Mouse (Mus musculus): ENCODE measurements around the gene Plce1. TPM values are rescaled to one million over a fixed set of nuclear protein-coding genes. Genes with fewer than 3 reads are reported as not detected.
"Not testable (repeated sequence)": the region's sequence is repeated elsewhere in the genome, so short reads cannot be mapped to it uniquely, and the experiment has no call there.

Plce1 gene
- polyA plus RNA-seq, 1 experiment from 2014 or later, result 0.98 TPM

- DNase-seq (ENCODE audit: low spot score), result no peak
Observed at GRCm38 (mm10) chr19:38488103-38488912, 7.4 kb downstream of the Plce1 start.

- DNase-seq (ENCODE audit: low spot score), result no peak
Observed at GRCm38 (mm10) chr19:38498233-38498632, 17.3 kb downstream of the Plce1 start.

GRCm38 (mm10) chr19:38504597-38504996 is 23.7 kb downstream of the Plce1 start:
- DNase-seq (ENCODE audit: low spot score), result no peak

- no peak for DNase-seq (ENCODE audit: low spot score)
Observed at GRCm38 (mm10) chr19:38506131-38506530, 25.2 kb downstream of the Plce1 start.

GRCm38 (mm10) chr19:38507251-38507965 is 26.5 kb downstream of the Plce1 start:
- no peak for DNase-seq (ENCODE audit: low spot score)

GRCm38 (mm10) chr19:38507966-38508625 is 27.2 kb downstream of the Plce1 start:
- no peak for DNase-seq (ENCODE audit: low spot score)

- no peak for DNase-seq (ENCODE audit: low spot score)
Observed at GRCm38 (mm10) chr19:38514417-38515184, 33.7 kb downstream of the Plce1 start.

GRCm38 (mm10) chr19:38526855-38527254 is 45.9 kb downstream of the Plce1 start:
- no peak for DNase-seq (ENCODE audit: low spot score)

GRCm38 (mm10) chr19:38527475-38527874 is 46.6 kb downstream of the Plce1 start:
- DNase-seq (ENCODE audit: low spot score), result no peak

GRCm38 (mm10) chr19:38533230-38533629 is 52.3 kb downstream of the Plce1 start:
- no peak for DNase-seq (ENCODE audit: low spot score)

- DNase-seq (ENCODE audit: low spot score), result no peak
Observed at GRCm38 (mm10) chr19:38539338-38539737, 58.4 kb downstream of the Plce1 start.

GRCm38 (mm10) chr19:38540549-38540948 is 59.6 kb downstream of the Plce1 start:
- no peak for DNase-seq (ENCODE audit: low spot score)

GRCm38 (mm10) chr19:38549487-38550058 is 68.7 kb downstream of the Plce1 start:
- no peak for DNase-seq (ENCODE audit: low spot score)

- DNase-seq (ENCODE audit: low spot score), result no peak
Observed at GRCm38 (mm10) chr19:38553551-38553950, 72.6 kb downstream of the Plce1 start.

- DNase-seq (ENCODE audit: low spot score), result no peak
Observed at GRCm38 (mm10) chr19:38555399-38555798, 74.5 kb downstream of the Plce1 start.

- no peak for DNase-seq (ENCODE audit: low spot score)
Observed at GRCm38 (mm10) chr19:38558816-38559215, 77.9 kb downstream of the Plce1 start.

- DNase-seq (ENCODE audit: low spot score), result not testable (repeated sequence)
Observed at GRCm38 (mm10) chr19:38561887-38562286, 81.0 kb downstream of the Plce1 start.

- DNase-seq (ENCODE audit: low spot score), result no peak
Observed at GRCm38 (mm10) chr19:38566156-38566555, 85.2 kb downstream of the Plce1 start.

GRCm38 (mm10) chr19:38566752-38567151 is 85.8 kb downstream of the Plce1 start:
- DNase-seq (ENCODE audit: low spot score), result no peak

- no peak for DNase-seq (ENCODE audit: low spot score)
Observed at GRCm38 (mm10) chr19:38567331-38567730, 86.4 kb downstream of the Plce1 start.

All from thymus, postnatal 0 days (tissue).